Mouse (Mus musculus): ENCODE data around the gene Majin. TPM values are rescaled to one million over a fixed set of nuclear protein-coding genes. Genes with fewer than 3 reads are reported as not detected.

The Majin gene
- not detected for polyA plus RNA-seq (2012; fragmentation: generic; extraction: Trizol)

DNA sequence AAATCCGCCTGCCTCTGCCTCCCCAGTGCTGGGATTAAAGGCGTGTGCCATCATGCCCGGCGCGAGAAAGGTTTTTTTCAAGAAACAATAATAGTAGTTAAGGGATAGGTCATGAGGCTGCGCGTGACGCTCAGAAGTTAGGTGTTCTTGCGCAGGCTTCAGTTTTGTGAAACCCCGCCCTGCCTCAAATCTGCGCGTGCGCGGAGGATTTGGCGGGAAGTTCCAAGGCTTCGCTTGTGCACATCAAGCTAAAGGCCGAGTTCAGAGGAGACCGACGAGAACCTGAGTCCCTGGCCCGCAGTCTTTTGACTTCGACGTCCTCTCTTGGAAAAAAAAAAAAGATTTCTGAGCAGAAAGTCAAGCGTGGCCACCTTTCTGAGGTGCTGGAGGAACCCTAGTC is at the start of gene Majin:
Majin (plus strand) TSS at position 258 of the 400 bp plus-strand sequence.
- no peak within 1 kb of the TSS for H3ac ChIP-seq (ENCODE audit: control insufficient read depth, insufficient read length)
- no peak for TF ChIP-seq POLR2AphosphoS2 (IDR thresholded peaks at IDR 0.05; ENCODE audit: insufficient read length, low read depth)
- no peak for TF ChIP-seq CEBPB (IDR thresholded peaks at IDR 0.05; ENCODE audit: insufficient read depth, poor library complexity, severe bottlenecking)
- TF ChIP-seq MYOG (IDR thresholded peaks at IDR 0.05; ENCODE audit: control insufficient read depth in 1 of 3, insufficient read depth in 1 of 3, insufficient read length in 2 of 3, low read depth in 2 of 3) = no peak
- no peak for TF ChIP-seq TCF12 (IDR thresholded peaks at IDR 0.05; ENCODE audit: insufficient read depth, poor library complexity, severe bottlenecking)
- no peak for TF ChIP-seq USF1 (IDR thresholded peaks at IDR 0.05; ENCODE audit: low read depth)
- no peak for TF ChIP-seq MYOD1 (IDR thresholded peaks at IDR 0.05; ENCODE audit: control insufficient read depth in 1 of 3, insufficient read length in 2 of 3, low read depth in 2 of 3)
- TF ChIP-seq E2F4 (IDR thresholded peaks at IDR 0.05; ENCODE audit: insufficient read depth) = no peak
- TF ChIP-seq POLR2A (IDR thresholded peaks at IDR 0.05; ENCODE audit: insufficient read length, low read depth) = no peak
- TF ChIP-seq MAX (IDR thresholded peaks at IDR 0.05; ENCODE audit: low read depth) = no peak
- no peak for TF ChIP-seq REST (IDR thresholded peaks at IDR 0.05; ENCODE audit: insufficient read depth, insufficient read length)
- no peak for TF ChIP-seq SRF (IDR thresholded peaks at IDR 0.05; ENCODE audit: control insufficient read depth, insufficient read length, low read depth)
- no peak for TF ChIP-seq TCF3 (IDR thresholded peaks at IDR 0.05; ENCODE audit: insufficient read length, low read depth)
- H3K4me2 ChIP-seq (ENCODE audit: low read depth) = no peak within 1 kb of the TSS
- H3K27me3 ChIP-seq (ENCODE audit: control insufficient read depth, insufficient read depth, insufficient read length) = peaks cover 14% of the 10 kb centered on the region
- no peaks in the 10 kb centered on the region for H3K36me3 ChIP-seq (ENCODE audit: control insufficient read depth, insufficient read depth)
- H3K79me2 ChIP-seq (ENCODE audit: control insufficient read depth, insufficient read depth) = no peaks in the 10 kb centered on the region
- no peak within 1 kb of the TSS for H3K4me3 ChIP-seq

DNA sequence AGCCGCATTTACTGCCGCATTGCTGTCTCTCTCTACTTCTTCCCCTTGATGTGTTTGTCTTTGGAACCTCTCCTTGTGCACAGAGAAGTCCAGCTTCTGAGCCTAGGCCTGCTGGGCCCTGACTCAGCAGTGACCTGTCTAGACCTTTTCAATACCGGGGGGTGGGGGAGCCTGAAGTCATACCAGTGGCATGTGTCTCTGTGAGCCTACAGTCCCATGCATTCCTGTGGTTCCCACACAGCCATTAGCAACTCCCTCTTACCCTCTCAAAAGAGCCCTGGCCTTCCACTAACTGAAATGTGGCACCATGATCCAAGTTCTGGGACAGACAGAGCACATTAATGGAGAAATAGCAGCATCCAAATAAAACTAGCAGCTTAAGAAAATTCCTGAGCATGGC is 47.8 kb upstream of the Majin start:
- Histone ChIP-seq H3K36me3 (ENCODE audit: control insufficient read depth, insufficient read depth) (peaks cover 4% of the 10 kb centered on the region), H3ac (ENCODE audit: control insufficient read depth, insufficient read length) (no peak overlapping the region), H3K4me2 (ENCODE audit: low read depth) (peak overlapping the region; percentile 27), H3K4me3 (no peak overlapping the region), H3K27me3 (ENCODE audit: control insufficient read depth, insufficient read depth, insufficient read length) (no peaks in the 10 kb centered on the region), H3K79me2 (ENCODE audit: control insufficient read depth, insufficient read depth) (no peaks in the 10 kb centered on the region)
- TF ChIP-seq MYOD1 (IDR thresholded peaks at IDR 0.05; ENCODE audit: control insufficient read depth in 1 of 3, insufficient read length in 2 of 3, low read depth in 2 of 3) (peak in 1 of 3 experiments; percentile 6), POLR2A (IDR thresholded peaks at IDR 0.05; ENCODE audit: insufficient read length, low read depth) (no peak)

DNA sequence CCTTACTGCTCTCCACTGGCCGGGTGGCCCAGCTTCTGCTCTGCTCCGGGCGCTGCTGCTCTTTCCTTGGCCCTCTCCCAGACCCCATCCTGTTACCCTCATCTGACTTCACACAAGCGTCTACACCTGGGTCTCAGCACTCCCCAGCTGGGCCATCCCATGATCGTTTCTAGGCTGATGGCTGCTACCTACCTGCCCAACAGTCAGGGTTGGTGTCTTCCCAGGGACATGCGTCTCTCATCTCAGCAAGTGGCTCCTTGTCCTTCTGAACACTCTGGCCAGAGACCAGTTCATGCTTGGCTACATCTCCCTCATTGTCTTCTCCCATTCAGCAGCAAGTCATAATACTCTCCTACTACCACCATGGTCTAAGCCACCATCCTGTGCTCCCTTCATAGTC is 44.5 kb upstream of the Majin start:
- peak overlapping the region; percentile 84 for H3K4me2 ChIP-seq (ENCODE audit: low read depth)
- TF ChIP-seq CEBPB (IDR thresholded peaks at IDR 0.05; ENCODE audit: insufficient read depth, poor library complexity, severe bottlenecking) (no peak), E2F4 (IDR thresholded peaks at IDR 0.05; ENCODE audit: insufficient read depth) (no peak), MYOG (IDR thresholded peaks at IDR 0.05; ENCODE audit: control insufficient read depth in 1 of 3, insufficient read depth in 1 of 3, insufficient read length in 2 of 3, low read depth in 2 of 3) (no peak), POLR2A (IDR thresholded peaks at IDR 0.05; ENCODE audit: insufficient read length, low read depth) (no peak), TCF3 (IDR thresholded peaks at IDR 0.05; ENCODE audit: insufficient read length, low read depth) (no peak), TCF12 (IDR thresholded peaks at IDR 0.05; ENCODE audit: insufficient read depth, poor library complexity, severe bottlenecking) (no peak), SRF (IDR thresholded peaks at IDR 0.05; ENCODE audit: control insufficient read depth, insufficient read length, low read depth) (no peak), MAX (IDR thresholded peaks at IDR 0.05; ENCODE audit: low read depth) (no peak)
- H3K4me3 ChIP-seq = peak overlapping the region; percentile 81
- H3K79me2 ChIP-seq (ENCODE audit: control insufficient read depth, insufficient read depth) = no peaks in the 10 kb centered on the region
- peaks cover 4% of the 10 kb centered on the region for H3K36me3 ChIP-seq (ENCODE audit: control insufficient read depth, insufficient read depth)
- no peak overlapping the region for H3ac ChIP-seq (ENCODE audit: control insufficient read depth, insufficient read length)
- no peaks in the 10 kb centered on the region for H3K27me3 ChIP-seq (ENCODE audit: control insufficient read depth, insufficient read depth, insufficient read length)

DNA sequence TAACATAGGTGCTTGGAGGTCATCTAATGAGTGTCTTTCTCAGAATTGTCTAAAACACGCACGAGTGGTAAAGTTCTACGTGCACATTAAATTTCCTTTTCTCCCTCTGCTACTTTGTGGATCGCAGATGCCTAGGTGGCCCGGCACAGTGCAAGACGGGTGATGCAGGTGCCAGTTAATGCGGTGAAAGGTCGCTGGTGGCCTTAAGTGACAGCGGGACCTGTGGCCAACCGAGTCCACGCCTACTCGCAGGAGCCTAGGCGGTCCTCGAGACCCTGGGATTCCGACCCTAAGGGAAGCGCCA is 43.9 kb upstream of the Majin start:
- H3K79me2 ChIP-seq (ENCODE audit: control insufficient read depth, insufficient read depth) = no peaks in the 10 kb centered on the region
- H3K27me3 ChIP-seq (ENCODE audit: control insufficient read depth, insufficient read depth, insufficient read length) = peaks cover 2% of the 10 kb centered on the region
- TF ChIP-seq REST (IDR thresholded peaks at IDR 0.05; ENCODE audit: insufficient read depth, insufficient read length) (no peak), USF1 (IDR thresholded peaks at IDR 0.05; ENCODE audit: low read depth) (no peak), POLR2A (IDR thresholded peaks at IDR 0.05; ENCODE audit: insufficient read length, low read depth) (no peak), TCF3 (IDR thresholded peaks at IDR 0.05; ENCODE audit: insufficient read length, low read depth) (no peak), TCF12 (IDR thresholded peaks at IDR 0.05; ENCODE audit: insufficient read depth, poor library complexity, severe bottlenecking) (no peak), MYOD1 (IDR thresholded peaks at IDR 0.05; ENCODE audit: control insufficient read depth in 1 of 3, insufficient read length in 2 of 3, low read depth in 2 of 3) (no peak), POLR2AphosphoS2 (IDR thresholded peaks at IDR 0.05; ENCODE audit: insufficient read length, low read depth) (no peak), CEBPB (IDR thresholded peaks at IDR 0.05; ENCODE audit: insufficient read depth, poor library complexity, severe bottlenecking) (no peak), SRF (IDR thresholded peaks at IDR 0.05; ENCODE audit: control insufficient read depth, insufficient read length, low read depth) (no peak), MAX (IDR thresholded peaks at IDR 0.05; ENCODE audit: low read depth) (no peak), E2F4 (IDR thresholded peaks at IDR 0.05; ENCODE audit: insufficient read depth) (no peak), MYOG (IDR thresholded peaks at IDR 0.05; ENCODE audit: control insufficient read depth in 1 of 3, insufficient read depth in 1 of 3, insufficient read length in 2 of 3, low read depth in 2 of 3) (no peak)
- H3K36me3 ChIP-seq (ENCODE audit: control insufficient read depth, insufficient read depth) = peaks cover 2% of the 10 kb centered on the region
- peak overlapping the region; percentile 61 for H3ac ChIP-seq (ENCODE audit: control insufficient read depth, insufficient read length)
- peak overlapping the region; percentile 81 for H3K4me3 ChIP-seq
- H3K4me2 ChIP-seq (ENCODE audit: low read depth) = peak overlapping the region; percentile 84

DNA sequence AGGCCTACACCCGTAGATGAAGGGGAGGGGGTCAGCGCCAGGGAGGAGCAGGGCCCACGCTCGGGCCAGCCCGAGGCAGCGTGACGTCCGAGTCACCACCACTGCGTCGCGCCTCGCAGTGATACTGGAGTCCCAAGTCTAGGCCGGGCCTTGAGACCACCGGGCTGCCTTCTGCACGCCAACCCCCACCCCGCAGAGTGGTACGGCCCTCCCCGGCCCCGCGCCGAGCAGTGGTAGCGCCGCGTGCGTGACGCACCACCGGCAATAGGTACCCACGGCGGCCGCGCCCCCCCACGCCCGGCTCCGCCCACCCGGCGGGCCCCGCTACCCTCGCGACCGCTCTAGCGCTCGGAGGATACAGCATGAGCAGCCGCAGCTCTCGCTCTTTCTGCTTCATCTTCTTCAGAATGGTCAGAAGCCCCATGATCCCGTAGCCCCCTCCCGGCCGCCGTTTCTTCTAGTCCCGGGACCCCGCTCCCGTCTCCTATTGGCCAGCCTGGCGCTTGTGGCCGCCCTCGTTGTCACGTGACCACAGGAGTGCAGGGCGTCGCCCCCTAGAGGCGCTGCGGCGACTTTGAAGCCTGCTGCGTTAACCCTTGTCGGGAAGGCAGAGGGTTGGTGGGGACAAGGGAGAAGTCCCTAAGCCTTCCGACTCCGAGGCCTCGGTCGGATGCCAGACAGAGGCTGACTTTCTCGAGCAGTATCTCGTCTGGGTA is 43.4 kb upstream of the Majin start, which contains the start of gene Batf2:
Batf2 (plus strand) TSS at position 306 of the 716 bp plus-strand sequence.
- Histone ChIP-seq H3K36me3 (ENCODE audit: control insufficient read depth, insufficient read depth) (no peaks in the 10 kb centered on the region), H3K4me3 (peak within 1 kb of the TSS; percentile 81), H3K4me2 (ENCODE audit: low read depth) (peak within 1 kb of the TSS; percentile 92), H3ac (ENCODE audit: control insufficient read depth, insufficient read length) (peak within 1 kb of the TSS; percentile 61), H3K79me2 (ENCODE audit: control insufficient read depth, insufficient read depth) (no peaks in the 10 kb centered on the region), H3K27me3 (ENCODE audit: control insufficient read depth, insufficient read depth, insufficient read length) (peaks cover 6% of the 10 kb centered on the region)
- TF ChIP-seq REST (IDR thresholded peaks at IDR 0.05; ENCODE audit: insufficient read depth, insufficient read length) (no peak), MYOD1 (IDR thresholded peaks at IDR 0.05; ENCODE audit: control insufficient read depth in 1 of 3, insufficient read length in 2 of 3, low read depth in 2 of 3) (no peak), SRF (IDR thresholded peaks at IDR 0.05; ENCODE audit: control insufficient read depth, insufficient read length, low read depth) (no peak), TCF12 (IDR thresholded peaks at IDR 0.05; ENCODE audit: insufficient read depth, poor library complexity, severe bottlenecking) (no peak), POLR2AphosphoS2 (IDR thresholded peaks at IDR 0.05; ENCODE audit: insufficient read length, low read depth) (no peak), TCF3 (IDR thresholded peaks at IDR 0.05; ENCODE audit: insufficient read length, low read depth) (no peak), E2F4 (IDR thresholded peaks at IDR 0.05; ENCODE audit: insufficient read depth) (peak; percentile 11), MAX (IDR thresholded peaks at IDR 0.05; ENCODE audit: low read depth) (no peak), POLR2A (IDR thresholded peaks at IDR 0.05; ENCODE audit: insufficient read length, low read depth) (peak; percentile 59), USF1 (IDR thresholded peaks at IDR 0.05; ENCODE audit: low read depth) (peak; percentile 95), MYOG (IDR thresholded peaks at IDR 0.05; ENCODE audit: control insufficient read depth in 1 of 3, insufficient read depth in 1 of 3, insufficient read length in 2 of 3, low read depth in 2 of 3) (peak in 1 of 3 experiments; percentile 4), CEBPB (IDR thresholded peaks at IDR 0.05; ENCODE audit: insufficient read depth, poor library complexity, severe bottlenecking) (no peak)
